Mouse (Mus musculus) left cerebral cortex, postnatal 36 days (tissue): ENCODE data around the gene Eppin. TPM values are rescaled to one million over a fixed set of nuclear protein-coding genes. Genes with fewer than 3 reads are reported as not detected.
"Not testable (repeated sequence)": the region's sequence is repeated elsewhere in the genome, so short reads cannot be mapped to it uniquely, and the experiment has no call there.

Experiments used
- DNase-seq, 2 experiments: peaks; one replicate each; pipeline ENCODE4 v3.0.0; 2021 to 2022; ENCODE audit warnings: low spot score in 2 of 2, mixed read lengths in 1 of 2
- intact Hi-C: fragments of 180-260 bp; cut with DNase I; formaldehyde crosslinking; loops from one replicate; pipeline ENCODE4 v1.15.1; 2025
- total RNA-seq, 2 experiments: library from RNA; stranded (reverse); gene quantifications; 2 replicates each; pipeline ENCODE4 v1.2.3; 2021

Eppin gene
- total RNA-seq: not detected

DNA sequence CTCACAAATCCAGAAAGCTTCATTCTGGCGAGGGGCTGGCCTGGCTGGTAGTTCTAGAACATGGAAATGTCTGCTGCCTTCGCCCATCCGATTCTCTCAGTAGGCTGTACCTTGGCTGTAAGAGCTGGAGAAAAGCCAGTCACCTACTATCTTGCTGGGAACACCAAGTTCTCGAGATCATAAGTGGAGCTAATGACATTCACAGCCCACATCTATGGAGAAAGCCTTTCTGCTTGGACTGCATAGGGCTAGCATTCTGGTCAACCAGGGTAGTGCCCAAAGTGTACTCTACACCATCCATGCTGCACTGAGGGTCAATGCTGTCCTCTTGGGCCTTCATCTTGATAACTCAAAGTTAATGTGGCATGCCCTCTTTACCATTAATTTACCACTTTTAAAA lies at the start of gene Eppin:
Gene Eppin (minus strand): TSS at position 101 of the 400 bp plus-strand sequence.
- intact Hi-C loops: no loop called here
- DNase-seq: no peak

DNA sequence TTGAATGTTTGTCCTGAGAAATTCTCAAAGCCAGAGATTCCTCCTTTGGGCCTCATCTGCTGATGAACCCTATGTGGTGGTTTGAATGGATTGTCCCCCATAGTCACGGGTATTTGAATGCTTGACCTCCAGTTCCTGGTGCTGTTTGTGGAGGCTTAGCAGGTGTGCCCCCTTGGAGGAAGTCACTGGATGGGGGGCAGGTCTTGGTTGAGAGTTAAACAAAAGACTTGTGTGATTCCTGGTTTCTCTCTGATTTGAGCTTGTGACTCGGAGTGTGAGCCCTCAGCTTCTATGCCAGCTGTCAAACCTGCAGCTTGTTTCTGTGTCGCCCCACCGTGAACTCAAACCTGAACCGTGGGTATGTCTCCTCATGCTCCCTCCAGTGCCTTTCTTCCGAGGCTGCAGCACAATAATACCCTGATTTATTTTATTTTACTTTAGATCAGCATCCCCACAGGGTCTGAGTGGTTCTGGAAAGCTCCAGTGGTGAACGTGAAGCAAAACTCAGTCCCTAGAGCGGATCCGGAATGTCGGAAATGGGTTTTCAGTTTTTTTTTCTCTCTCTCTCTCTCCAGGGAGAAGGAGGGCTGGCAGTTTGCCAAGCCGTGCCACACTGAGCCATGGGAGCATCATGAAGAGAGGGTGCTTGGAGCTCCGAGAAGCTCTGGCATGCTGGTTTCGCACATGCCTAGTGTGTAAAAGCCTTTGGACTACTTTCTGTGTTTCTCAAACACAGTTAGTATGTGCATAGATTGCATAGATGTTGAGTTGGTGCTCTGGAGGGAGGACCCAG lies 48.7 kb upstream of the Eppin start:
- no peak for DNase-seq
- intact Hi-C loops: no loop called here

DNA sequence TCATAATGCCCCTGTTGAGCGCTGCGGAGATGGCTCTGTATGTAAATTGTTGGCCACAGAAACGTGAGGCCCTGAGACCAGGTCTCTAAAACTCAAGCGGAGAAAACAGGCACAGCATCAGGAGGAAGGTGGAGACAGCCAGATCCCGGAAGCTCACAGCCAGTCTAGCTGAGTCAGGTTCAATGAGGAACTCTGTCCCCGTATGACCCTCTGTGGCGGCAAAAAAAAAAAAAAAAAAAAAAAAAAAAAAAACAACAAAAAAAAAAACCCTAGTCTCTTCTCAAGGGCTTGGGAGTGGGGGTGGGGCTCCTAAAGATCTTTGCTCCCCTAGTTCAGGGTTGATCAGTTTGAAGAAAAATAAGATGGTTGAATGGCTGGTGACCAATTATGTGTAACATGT lies 47.7 kb upstream of the Eppin start:
- DNase-seq: no peak
- intact Hi-C loops: no loop called here

DNA sequence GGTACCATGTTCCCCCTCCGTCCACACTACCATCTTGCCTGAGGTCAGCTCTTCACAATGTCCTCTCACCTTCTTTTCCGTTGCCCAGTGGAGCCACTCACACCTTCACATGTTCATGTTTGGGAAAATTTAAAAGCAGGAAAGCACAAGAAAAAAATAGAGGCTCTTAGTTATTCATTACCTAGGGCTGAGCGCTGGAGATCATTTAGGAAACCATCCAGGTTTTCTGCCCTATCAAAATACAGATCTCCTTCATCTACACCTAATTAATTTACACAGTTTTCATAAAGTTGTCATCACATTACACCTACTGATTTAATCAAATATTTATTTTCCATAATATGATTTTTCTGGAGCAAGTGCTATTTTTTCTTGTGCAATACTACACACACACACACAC lies 45.3 kb upstream of the Eppin start, which contains the start of gene Wfdc16:
Gene Wfdc16 (minus strand): TSS at position 101 of the 400 bp plus-strand sequence.
- no peak for DNase-seq
- intact Hi-C loops: no loop called here

DNA sequence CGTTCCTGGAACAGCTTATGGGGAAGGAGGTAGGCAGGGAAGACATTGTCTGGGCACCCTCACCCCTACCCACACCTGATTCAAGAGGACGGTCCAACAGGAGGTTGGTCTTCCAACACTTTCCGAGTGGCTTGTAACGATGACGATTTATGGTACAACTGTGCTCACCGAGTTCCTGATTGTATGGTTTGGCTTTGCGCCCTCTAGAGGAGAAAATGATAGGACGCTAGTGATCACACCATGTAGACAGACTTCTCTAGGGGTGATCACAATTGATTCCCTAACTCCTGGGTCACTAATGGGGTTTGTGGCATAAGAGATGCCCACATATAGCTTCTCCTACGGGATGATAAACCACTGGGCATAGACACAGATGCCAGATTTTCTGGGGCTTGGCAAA lies 41.9 kb upstream of the Eppin start:
- intact Hi-C loops: no loop called here

DNA sequence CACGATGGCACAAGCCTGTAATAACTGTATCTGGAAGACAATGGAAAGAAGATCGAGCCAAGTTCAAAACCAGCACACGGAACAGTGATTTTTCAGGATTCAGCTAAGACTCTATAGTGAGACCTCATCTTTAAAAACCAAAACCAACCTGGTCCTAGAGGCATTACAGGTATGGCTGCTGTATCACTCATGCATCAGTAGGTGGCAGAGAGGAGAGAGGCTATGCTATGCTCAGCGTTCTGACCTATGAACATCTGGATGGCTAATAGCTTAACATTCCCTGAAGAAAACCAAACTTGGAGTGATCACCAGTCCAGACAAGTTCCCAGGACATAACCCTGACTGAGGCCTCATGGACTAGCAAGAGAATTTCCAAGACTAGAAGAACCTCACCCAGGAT lies 28.4 kb upstream of the Eppin start:
- DNase-seq: no peak
- intact Hi-C loops: no loop called here

More for the DNA sequence above, 41.9 kb upstream of the Eppin start:
- DNase-seq: no peak

DNA sequence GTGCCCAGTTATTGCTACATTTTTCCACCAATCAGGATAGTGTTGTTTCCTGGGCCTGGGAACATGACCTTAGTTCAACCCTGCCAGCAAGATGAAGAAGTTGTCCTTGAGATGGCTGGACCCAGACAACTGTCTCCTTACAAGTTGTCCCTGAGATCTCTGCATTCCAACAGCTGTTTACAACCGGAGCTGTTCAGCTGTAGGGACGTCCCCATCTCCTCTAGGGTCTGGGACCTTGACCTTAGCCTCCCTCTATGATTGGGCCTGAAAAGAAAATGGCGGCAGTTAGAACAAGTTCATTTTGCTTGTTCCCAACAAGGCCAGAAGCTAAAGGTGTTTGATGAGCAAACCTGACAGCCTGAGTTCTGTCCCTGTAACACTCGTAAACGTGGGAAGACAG lies 25.7 kb upstream of the Eppin start:
- intact Hi-C loops: no loop called here
- no peak for DNase-seq

DNA sequence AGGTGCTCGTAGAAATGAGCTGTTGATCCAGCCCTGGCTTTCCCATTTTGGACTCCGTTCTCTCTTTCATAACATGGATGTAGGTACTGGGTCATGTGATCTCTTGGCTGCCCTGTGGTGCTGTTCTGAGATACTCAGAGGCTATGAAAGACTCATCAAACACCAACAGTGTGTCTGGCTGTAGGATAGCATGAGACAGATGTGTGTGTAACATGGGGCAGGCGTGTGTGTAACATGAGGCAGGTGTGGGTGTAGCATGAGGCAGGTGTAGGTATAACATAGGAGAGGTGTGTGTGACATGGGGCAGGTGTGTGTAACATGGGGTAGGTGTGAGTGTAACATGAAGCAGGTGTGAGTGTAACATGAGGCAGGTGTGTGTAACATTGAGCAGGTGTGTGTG lies 22.0 kb upstream of the Eppin start:
- intact Hi-C loops: no loop called here
- DNase-seq: no peak

DNA sequence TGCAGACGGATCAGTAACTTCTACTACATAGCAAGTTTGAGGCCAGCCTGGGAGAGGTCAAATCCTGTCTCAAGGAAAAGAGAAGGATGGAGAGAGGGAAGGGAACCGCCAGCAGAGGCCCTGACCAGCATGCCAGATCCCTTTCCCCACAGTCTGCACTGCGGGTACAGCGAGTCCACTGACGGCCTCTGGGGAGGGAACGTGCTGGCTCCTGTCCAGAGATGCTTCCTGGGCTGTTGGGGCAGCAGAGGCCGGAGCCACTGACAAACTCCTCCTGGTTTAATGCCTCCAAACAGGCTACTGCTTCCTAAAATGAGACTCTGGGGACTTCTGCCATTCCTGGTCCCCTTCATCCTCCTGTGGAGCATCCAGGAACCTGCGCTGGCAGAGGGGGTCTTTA lies 20.1 kb upstream of the Eppin start, which contains the start of the genes Wfdc6b and Wfdc8:
Gene Wfdc6b (plus strand): TSS at position 52 of the 400 bp plus-strand sequence.
Gene Wfdc8 (minus strand): TSS at position 156 of the 400 bp plus-strand sequence.
- intact Hi-C loops: not testable (repeated sequence)

DNA sequence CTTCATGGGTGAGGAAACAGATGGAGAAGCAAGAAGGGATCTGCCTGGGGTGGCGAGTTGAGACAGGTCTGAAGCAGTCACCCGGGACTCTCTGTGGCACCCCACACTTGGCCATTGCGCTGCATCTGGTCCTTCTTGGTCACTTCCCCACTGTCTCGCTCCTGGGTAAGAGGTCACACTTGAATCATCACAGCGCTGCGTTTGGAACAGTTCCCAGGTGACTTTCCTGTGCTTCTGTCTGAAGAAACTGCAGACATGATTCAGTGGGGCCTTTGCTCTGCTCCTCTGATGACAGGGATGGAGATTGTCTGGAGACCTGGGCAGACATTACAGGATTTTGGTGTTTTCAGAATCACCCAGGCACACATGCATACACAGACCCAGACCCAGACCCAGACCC lies 15.4 kb upstream of the Eppin start:
- intact Hi-C loops: no loop called here
- DNase-seq: no peak

More for the DNA sequence above, 20.1 kb upstream of the Eppin start, which contains the start of the genes Wfdc6b and Wfdc8:
- DNase-seq: not testable (repeated sequence)

DNA sequence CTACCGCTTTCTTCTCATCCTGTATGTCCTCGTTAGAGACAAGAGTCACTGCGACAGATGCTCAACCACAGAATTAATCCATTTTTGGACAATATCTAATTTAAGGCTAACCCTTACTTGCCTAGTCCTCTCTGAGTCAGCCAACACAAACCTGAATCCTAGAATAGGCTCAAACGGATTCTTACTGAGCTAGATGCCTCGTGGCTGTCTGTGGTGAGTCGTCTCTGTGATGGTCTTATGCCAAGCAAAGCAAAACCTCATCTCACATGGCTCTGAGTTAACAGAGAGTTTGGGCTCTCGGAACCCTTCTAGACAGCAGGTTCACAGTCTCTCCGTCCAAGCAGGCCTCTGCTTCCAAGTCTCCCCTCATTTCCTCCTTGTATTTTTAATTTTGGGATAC lies 11.0 kb upstream of the Eppin start:
- DNase-seq: no peak
- intact Hi-C loops: no loop called here

DNA sequence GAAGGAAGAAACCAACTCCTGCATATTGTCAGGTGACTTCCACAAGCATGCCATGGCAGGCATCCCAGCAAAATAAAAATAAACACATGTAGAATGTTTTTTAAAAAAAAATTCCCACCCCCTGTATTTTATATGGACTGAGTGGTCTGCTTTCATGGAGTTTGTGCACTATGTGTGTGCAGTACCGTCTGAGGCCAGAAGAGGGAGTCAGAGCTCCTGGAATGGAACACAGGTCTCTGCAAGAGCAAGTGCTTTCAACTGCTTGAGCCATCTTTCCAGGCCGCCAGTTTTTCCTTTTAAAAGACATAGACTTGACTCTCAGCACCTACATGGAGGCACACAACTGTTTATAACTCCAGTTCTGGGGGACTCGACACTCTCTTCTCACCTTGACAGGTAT lies 10.1 kb upstream of the Eppin start:
- intact Hi-C loops: no loop called here
- no peak for DNase-seq

DNA sequence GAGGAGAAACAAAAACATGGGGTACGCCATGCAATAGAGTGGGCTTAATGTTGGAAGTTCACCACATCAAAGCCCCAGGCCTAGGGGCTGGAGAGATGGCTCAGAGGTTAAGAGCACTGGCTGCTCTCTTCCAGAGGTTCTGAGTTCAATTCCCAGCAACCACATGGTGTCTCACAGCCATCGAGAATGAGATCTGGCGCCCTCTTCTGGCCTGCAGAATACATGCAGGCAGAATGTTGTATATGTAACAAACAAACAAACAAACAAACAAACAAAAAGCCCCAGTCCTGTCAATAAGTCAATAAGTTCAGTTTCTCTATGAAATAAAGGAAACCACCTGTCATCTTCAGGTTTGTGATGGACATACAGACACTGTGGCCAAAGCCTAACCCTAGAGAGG lies 6.8 kb upstream of the Eppin start:
- no peak for DNase-seq
- intact Hi-C loops: no loop called here

DNA sequence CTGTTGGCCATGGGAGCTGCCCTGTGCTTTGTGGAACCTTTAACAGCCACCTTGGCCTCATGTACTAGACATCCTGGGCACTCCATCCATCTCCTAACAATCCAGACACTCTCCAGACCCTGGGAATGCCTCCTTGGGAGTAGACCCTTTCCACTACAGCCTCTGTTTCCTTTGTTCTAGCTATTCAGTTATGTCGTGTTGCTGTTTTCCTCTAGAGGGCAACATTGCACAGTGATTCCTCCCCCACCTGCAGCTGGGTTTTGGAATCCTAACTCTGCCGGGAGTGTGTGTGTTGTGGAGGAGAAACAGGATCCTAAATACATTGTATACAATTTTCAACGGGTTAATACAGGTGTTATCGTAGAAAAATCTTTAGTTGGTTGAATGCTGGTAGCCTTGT lies 1.4 kb downstream of the Eppin start:
- peak in 1 of 2 experiments; percentile 8 for DNase-seq
- intact Hi-C loops: loop anchor here (1.0 kb wide), 1 partner anchor 134 kb away; no protein-coding TSS in a partner anchor

DNA sequence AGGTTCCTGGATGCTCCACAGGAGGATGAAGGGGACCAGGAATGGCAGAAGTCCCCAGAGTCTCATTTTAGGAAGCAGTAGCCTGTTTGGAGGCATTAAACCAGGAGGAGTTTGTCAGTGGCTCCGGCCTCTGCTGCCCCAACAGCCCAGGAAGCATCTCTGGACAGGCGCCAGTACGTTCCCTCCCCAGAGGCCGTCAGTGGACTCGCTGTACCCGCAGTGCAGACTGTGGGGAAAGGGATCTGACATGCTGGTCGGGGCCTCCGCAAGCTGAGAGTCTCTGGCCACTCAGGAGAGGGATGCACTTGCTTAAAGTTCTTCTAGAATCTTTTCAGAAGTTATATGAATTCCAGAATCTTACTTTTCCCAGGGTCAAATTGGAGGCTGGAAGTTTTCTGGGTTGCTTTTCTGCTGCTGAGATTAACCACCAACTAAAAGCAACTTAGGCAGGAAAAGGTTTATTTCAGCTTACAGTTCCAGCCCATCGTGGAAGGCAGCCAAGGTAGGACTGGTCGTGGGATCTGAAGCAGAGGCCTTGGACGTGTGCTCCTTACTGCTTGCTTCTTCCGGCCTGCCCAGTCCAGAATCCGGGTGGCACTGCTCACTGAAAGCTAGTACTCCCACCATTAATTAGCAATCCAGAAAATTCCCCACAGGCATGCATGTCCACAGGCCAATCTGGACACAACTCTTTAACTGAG lies 8.2 kb downstream of the Eppin start, which contains the start of gene Wfdc6a:
Gene Wfdc6a (minus strand): TSS at position 423 of the 701 bp plus-strand sequence.
- intact Hi-C loops, DNase-seq: not testable (repeated sequence)

DNA sequence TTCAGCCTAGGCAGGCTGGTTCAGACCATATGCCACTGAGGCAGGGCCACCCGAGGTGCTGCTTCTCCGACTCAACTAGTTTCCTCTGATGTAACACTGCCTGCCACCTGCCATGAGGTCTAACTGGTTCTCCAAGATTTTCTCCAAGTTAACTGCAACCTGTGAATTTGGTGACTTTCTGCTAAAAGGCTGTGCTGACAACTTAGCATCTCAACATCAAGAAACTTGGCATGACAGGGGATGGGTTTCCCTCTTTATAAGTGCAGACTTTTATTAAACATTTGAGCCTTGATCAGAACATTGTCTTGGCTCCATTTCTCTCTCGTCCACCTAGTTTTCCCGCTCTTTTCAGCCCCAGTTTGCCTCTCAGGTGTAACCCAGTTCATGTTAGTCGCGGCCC lies 20.0 kb downstream of the Eppin start, which contains the start of gene Spint3:
Gene Spint3 (minus strand): TSS at position 101 of the 400 bp plus-strand sequence.
- DNase-seq, intact Hi-C loops: not testable (repeated sequence)

DNA sequence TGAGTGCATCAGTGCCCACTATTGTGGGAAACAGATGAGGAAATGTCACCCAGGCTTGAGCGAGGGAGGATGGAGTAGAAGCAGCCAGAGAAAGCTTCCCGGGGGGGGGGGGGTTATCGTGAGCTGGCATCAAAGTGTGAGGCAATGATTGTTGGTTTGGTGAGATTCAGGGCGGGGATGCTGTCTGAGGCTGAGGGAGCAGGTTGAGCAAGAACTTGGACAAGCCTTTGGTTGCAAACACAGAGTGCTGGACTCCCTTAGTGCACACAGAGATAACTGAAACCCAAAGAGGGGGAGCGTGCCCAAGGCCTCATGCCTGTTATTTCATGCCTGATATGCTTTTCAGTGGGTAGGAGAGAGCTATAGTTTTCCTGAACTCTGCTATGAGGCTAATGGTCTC lies 25.9 kb downstream of the Eppin start:
- intact Hi-C loops: no loop called here
- DNase-seq: no peak

DNA sequence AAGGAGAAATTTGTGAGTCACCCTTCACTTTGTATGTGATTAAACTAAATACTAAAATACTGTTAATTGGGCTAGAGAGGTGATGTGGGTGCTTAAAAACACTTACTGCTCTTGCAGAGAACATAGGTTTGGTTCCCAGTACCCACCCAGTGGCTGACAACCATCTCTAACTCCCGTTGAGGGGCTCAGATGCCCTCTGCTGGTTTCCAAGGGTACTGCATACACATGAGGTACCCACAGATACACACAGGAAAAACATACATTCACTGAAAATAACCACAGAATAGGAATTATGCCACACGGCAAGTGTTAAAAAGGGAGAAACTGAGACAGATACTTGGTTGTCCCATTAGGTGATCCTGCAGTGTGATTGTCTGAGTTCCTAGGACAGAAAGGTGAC lies 26.4 kb downstream of the Eppin start:
- intact Hi-C loops: no loop called here
- DNase-seq: no peak

DNA sequence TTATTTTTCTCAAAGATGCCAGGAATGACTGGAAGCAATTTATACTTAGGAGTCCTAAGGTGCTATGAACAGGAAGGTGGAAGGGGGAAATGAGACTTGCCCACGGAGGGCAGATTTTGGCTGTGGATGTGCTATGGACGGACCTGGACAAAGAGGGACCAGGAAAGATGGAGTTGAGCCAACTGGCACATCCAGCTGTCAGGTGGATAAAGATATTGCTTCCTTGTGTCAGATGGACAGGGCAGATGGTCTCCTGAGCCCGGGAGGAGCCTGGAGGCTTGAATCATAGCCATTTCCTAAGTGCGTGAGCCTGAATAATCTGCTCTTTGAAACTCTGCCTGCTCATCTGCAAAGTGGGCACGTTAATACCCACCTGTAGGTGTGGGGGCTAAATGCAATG lies 29.0 kb downstream of the Eppin start:
- intact Hi-C loops: loop anchor here (5.0 kb wide), 1 partner anchor 147 kb away; no protein-coding TSS in a partner anchor
- DNase-seq: no peak

DNA sequence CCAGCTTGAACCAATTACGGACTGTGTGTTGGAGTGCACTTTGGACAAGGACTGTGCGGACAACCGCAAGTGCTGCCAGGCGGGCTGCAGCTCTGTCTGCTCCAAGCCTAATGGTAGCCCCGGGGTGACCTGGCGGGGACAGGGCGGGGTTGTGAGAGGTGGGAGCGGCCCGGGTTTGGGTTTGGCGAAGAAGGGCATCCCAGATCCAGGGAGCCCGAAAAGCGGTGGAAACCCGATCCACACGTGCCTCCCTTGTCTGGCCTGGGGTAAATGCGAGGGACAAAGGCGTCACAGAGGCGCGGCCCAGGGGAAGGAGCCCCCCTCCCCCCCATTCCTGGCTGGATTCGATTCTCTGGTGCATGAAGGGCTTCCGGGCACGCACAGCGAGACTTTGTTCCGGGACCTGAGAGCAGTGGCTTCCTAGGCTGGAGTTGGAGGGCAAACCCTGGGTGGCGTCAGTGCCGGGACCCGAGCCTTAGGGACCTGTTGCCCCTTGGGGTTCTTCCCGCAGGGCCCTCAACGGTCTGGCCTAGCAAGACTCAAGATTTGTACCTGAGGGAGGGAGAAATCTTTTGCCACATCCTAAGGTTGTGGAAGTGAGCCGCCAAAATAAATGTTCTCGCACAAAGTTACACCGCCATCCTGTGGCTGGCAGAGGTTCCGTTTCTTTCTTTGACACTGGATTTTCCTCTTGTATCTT lies 29.9 kb downstream of the Eppin start:
- DNase-seq: peak; percentile 36 to 43
- intact Hi-C loops: loop anchor here (5.0 kb wide), 1 partner anchor 146 kb away; no protein-coding TSS in a partner anchor
